Mouse (Mus musculus): Measurements from ENCODE around the gene Prepl. TPM values are rescaled to one million over a fixed set of nuclear protein-coding genes. Genes with fewer than 3 reads are reported as not detected.
A peak's percentile ranks its signal among the peaks of the same experiment; 100 is the strongest.

Prepl gene
- polyA plus RNA-seq, 1 experiment from 2014 or later = 25.8 TPM

DNA sequence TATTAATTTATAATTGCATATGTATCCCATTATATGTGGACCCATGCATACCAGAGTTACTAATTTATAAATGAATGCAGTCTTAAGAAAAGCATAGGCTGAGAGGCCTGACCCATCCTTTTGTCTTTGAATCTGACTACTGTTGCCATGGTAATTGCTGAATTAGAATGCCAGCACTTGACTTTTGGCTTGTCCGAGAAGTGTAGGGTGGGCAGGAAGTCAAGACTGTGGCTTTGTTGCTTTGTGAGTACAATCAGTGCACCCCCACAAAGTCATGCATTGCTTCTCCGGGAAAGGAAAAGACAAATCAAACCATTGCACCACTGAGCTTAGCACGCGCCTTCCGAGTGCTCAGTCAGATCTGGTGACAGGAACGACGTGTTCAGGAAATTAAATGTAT lies 11.7 kb upstream of the Prepl start:
- ATAC-seq (replicated peaks; ENCODE audit: low FRiP score, low read depth) (no peak), DNase-seq (ENCODE audit: low spot score) (no peak)
- WGBS = 87% methylated on average over 7 of the region's 7 CpGs
- no peaks in the 10 kb centered on the region for H3K9me3 ChIP-seq (replicated peaks; ENCODE audit: low read length)
- no peak overlapping the region for H3K27ac ChIP-seq
- 0 out of 2 replicates have a peak, but pooled peaks cover 14% of the 10 kb centered on the region for H3K36me3 ChIP-seq (ENCODE audit: insufficient read depth, low read length)
- no peak overlapping the region for H3K9ac ChIP-seq (ENCODE audit: low read depth, low read length)
- no peak for TF ChIP-seq CTCF (IDR thresholded peaks at IDR 0.05; ENCODE audit: low read depth)
- no peaks in the 10 kb centered on the region for H3K27me3 ChIP-seq (ENCODE audit: insufficient read depth, low read length)
- no peaks in the 10 kb centered on the region for H3K4me1 ChIP-seq (replicated peaks; ENCODE audit: insufficient read depth, low read length)
- no peak overlapping the region for H3K4me3 ChIP-seq (replicated peaks; ENCODE audit: low read depth, low read length)
- no peak overlapping the region for H3K4me2 ChIP-seq (ENCODE audit: low read length)

DNA sequence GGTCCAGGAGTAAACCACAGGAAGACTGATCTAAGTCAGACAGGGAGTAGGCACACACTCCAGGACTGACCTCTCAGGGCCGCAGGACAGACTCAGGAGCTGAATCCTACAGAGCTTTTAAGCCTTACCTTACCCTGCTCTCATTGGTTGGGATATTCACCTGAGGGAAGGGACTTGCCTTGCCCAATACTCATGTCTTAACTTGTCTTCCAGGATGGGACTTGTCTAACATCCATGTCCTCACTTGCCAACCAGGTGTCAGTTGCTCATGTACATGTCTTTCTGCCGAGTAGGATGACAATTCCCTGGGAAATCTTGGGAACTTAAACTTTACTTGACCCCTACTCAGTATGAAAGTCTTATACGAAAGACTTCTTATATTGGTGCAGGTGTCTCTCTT lies 10.2 kb upstream of the Prepl start:
- Histone ChIP-seq H3K4me3 (replicated peaks; ENCODE audit: low read depth, low read length) (no peak overlapping the region), H3K9me3 (replicated peaks; ENCODE audit: low read length) (no peaks in the 10 kb centered on the region), H3K4me1 (replicated peaks; ENCODE audit: insufficient read depth, low read length) (no peaks in the 10 kb centered on the region), H3K27ac (no peak overlapping the region), H3K9ac (ENCODE audit: low read depth, low read length) (no peak overlapping the region), H3K27me3 (ENCODE audit: insufficient read depth, low read length) (no peaks in the 10 kb centered on the region), H3K4me2 (ENCODE audit: low read length) (no peak overlapping the region), H3K36me3 (ENCODE audit: insufficient read depth, low read length) (0 out of 2 replicates have a peak, but pooled peaks cover 14% of the 10 kb centered on the region)
- 86% methylated on average over 3 of the region's 3 CpGs for WGBS
- DNase-seq (ENCODE audit: low spot score) (no peak), ATAC-seq (replicated peaks; ENCODE audit: low FRiP score, low read depth) (no peak)
- no peak for TF ChIP-seq CTCF (IDR thresholded peaks at IDR 0.05; ENCODE audit: low read depth)

DNA sequence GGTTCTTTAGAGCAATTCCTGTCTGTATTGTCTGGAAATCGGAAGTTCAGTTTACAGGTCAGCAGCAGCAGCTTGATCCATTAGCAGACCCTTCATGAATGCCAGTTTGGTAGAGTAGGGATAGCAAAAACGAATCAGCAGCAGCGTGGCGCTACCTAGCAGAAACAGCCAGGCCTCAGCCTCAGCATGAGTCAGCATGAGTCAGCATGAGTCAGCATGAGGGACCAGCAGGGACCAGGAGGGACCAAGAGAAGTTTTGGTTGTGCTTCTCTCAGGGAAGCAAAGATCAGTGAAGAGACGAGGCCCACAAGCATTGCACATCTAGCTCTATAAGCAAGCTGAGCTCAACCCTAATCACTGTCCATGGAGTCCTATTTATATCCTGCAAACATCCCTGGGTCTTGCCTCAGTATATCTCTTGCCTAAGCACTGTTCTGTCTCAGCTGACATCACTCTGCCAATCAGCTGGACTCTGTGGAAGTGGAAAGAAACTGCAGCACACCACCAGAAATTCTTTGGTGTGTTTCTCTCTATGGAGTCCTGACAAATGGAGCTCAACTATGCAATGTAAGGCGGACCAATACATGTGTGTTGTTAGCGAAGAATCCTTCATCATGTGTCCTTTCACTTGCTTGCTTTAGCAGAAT lies 8.8 kb upstream of the Prepl start:
- no peaks in the 10 kb centered on the region for H3K27me3 ChIP-seq (ENCODE audit: insufficient read depth, low read length)
- no peak for DNase-seq (ENCODE audit: low spot score)
- H3K4me3 ChIP-seq (replicated peaks; ENCODE audit: low read depth, low read length) = no peak overlapping the region
- ATAC-seq (replicated peaks; ENCODE audit: low FRiP score, low read depth) = no peak
- TF ChIP-seq CTCF (IDR thresholded peaks at IDR 0.05; ENCODE audit: low read depth) = no peak
- no peaks in the 10 kb centered on the region for H3K9me3 ChIP-seq (replicated peaks; ENCODE audit: low read length)
- H3K9ac ChIP-seq (ENCODE audit: low read depth, low read length) = no peak overlapping the region
- H3K36me3 ChIP-seq (ENCODE audit: insufficient read depth, low read length) = 0 out of 2 replicates have a peak, but pooled peaks cover 14% of the 10 kb centered on the region
- no peak overlapping the region for H3K27ac ChIP-seq
- WGBS = 96% methylated on average over 7 of the region's 7 CpGs
- H3K4me1 ChIP-seq (replicated peaks; ENCODE audit: insufficient read depth, low read length) = no peaks in the 10 kb centered on the region
- H3K4me2 ChIP-seq (ENCODE audit: low read length) = no peak overlapping the region

DNA sequence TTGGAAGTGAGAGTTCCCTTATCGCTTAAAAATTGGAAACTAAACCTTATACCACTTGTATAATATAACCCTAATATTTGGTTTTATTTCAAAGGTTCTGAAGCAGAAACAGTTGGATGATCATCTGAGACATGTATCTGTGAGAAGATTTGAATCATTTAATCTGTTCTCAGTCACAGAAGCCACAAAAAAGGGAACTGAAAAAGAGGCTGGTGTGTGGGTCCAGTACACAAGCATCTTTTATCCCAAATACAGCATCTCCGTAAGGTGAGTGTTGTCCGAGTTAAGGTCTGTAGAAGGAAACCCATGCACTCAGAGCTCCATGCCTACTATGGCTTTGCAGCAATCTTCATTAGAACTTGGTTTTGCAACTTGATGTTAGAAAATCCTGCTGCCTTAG lies 6.4 kb upstream of the Prepl start:
- H3K4me2 ChIP-seq (ENCODE audit: low read length) = no peak overlapping the region
- H3K36me3 ChIP-seq (ENCODE audit: insufficient read depth, low read length) = 0 out of 2 replicates have a peak, but pooled peaks cover 14% of the 10 kb centered on the region
- no peak overlapping the region for H3K4me3 ChIP-seq (replicated peaks; ENCODE audit: low read depth, low read length)
- no peak overlapping the region for H3K27ac ChIP-seq
- H3K4me1 ChIP-seq (replicated peaks; ENCODE audit: insufficient read depth, low read length) = no peaks in the 10 kb centered on the region; the same call in 1 of the 2 replicates
- H3K9ac ChIP-seq (ENCODE audit: low read depth, low read length) = no peak overlapping the region
- no peak for ATAC-seq (replicated peaks; ENCODE audit: low FRiP score, low read depth)
- H3K27me3 ChIP-seq (ENCODE audit: insufficient read depth, low read length) = no peaks in the 10 kb centered on the region
- no peaks in the 10 kb centered on the region for H3K9me3 ChIP-seq (replicated peaks; ENCODE audit: low read length)
- no peak for TF ChIP-seq CTCF (IDR thresholded peaks at IDR 0.05; ENCODE audit: low read depth)
- DNase-seq (ENCODE audit: low spot score) = no peak
- 97% methylated on average over 3 of the region's 3 CpGs for WGBS

- Histone ChIP-seq H3K4me3 (replicated peaks; ENCODE audit: low read depth, low read length) (no peak overlapping the region), H3K27ac (no peak overlapping the region), H3K4me2 (ENCODE audit: low read length) (peak overlapping the region; percentile 90), H3K9me3 (replicated peaks; ENCODE audit: low read length) (no peaks in the 10 kb centered on the region), H3K9ac (ENCODE audit: low read depth, low read length) (no peak overlapping the region), H3K4me1 (replicated peaks; ENCODE audit: insufficient read depth, low read length) (no peaks in the 10 kb centered on the region; the same call in 1 of the 2 replicates), H3K36me3 (ENCODE audit: insufficient read depth, low read length) (no peaks in the 10 kb centered on the region), H3K27me3 (ENCODE audit: insufficient read depth, low read length) (no peaks in the 10 kb centered on the region)
- 91% methylated on average over 6 of the region's 6 CpGs for WGBS
- ATAC-seq (replicated peaks; ENCODE audit: low FRiP score, low read depth) (no peak), DNase-seq (ENCODE audit: low spot score) (no peak)
- TF ChIP-seq CTCF (IDR thresholded peaks at IDR 0.05; ENCODE audit: low read depth) = no peak
Measured at GRCm38 (mm10) chr17:85091762-85092161, 1.7 kb upstream of the Prepl start.

DNA sequence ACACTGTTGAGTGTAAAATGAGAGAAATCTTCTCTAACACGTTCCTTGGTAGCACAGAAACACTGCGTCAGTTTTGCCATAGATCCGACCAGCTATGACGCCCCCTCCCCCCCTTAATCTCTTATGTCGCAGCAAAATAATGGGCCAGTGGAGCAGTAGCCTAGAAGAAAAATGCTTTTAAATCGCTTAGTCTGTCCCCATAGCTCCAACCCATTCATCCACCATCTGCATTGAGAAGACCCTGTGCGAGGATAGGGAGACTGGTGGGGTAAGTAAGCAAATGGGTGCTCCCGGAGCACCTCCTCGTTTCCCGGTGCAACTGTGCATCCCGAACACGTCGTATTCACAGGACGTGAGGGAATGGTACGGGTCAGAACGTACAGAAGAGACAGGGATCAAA lies 420 bp downstream of the Prepl start:
- Histone ChIP-seq H3K27me3 (ENCODE audit: insufficient read depth, low read length) (no peaks in the 10 kb centered on the region), H3K9me3 (replicated peaks; ENCODE audit: low read length) (no peaks in the 10 kb centered on the region), H3K4me2 (ENCODE audit: low read length) (peak overlapping the region; percentile 90), H3K9ac (ENCODE audit: low read depth, low read length) (peak overlapping the region; percentile 81), H3K4me3 (replicated peaks; ENCODE audit: low read depth, low read length) (peak overlapping the region; percentile 91), H3K4me1 (replicated peaks; ENCODE audit: insufficient read depth, low read length) (no peaks in the 10 kb centered on the region; the same call in 1 of the 2 replicates), H3K36me3 (ENCODE audit: insufficient read depth, low read length) (no peaks in the 10 kb centered on the region), H3K27ac (peak overlapping the region; percentile 86)
- no peak for TF ChIP-seq CTCF (IDR thresholded peaks at IDR 0.05; ENCODE audit: low read depth)
- under 1% methylated on average over 16 of the region's 16 CpGs for WGBS
- ATAC-seq (replicated peaks; ENCODE audit: low FRiP score, low read depth) (no peak), DNase-seq (ENCODE audit: low spot score) (peak; percentile 21)
